7 mouse cellular contexts compared by ENCODE assay signal in genomic region chr11:3266079-3266685, GRCm38 (mm10). TPM values are rescaled to one million over a fixed set of nuclear protein-coding genes. Genes with fewer than 3 reads are reported as not detected.
DNase-seq lines count a peak whose midpoint lies in the region; ATAC-seq lines count a peak whose summit lies in the region.

TSS of gene Drg1 (minus strand) at chr11:3266415.

- peak within 1 kb of the TSS; percentile 97 for H3K9ac ChIP-seq in embryonic facial prominence, embryonic 11.5 days (replicated peaks; ENCODE audit: low read length)
- H3K9ac ChIP-seq in midbrain, embryonic 13.5 days (replicated peaks), result peak within 1 kb of the TSS; percentile 100

- peak within 1 kb of the TSS; percentile 91 for H3K4me3 ChIP-seq in embryonic facial prominence, embryonic 11.5 days (ENCODE audit: low read depth, low read length)
- H3K4me3 ChIP-seq in limb, embryonic 10.5 days, result peak within 1 kb of the TSS; percentile 95
- H3K4me3 ChIP-seq in midbrain, embryonic 13.5 days (replicated peaks), result peak within 1 kb of the TSS; percentile 94

- DNase-seq in adrenal gland, postnatal 14 days, result peak; percentile 98
- peak; percentile 99 for DNase-seq in embryonic facial prominence, embryonic 11.5 days (ENCODE audit: low spot score)
- peak; percentile 92 for DNase-seq in kidney, adult 11 months
- DNase-seq in limb, embryonic 10.5 days (ENCODE audit: low spot score), result peak; percentile 95
- peak; percentile 86 for DNase-seq in spleen, adult 12 weeks (ENCODE audit: low spot score)

- ATAC-seq in embryonic facial prominence, embryonic 11.5 days (replicated peaks; ENCODE audit: insufficient number of reproducible peaks, low FRiP score, low TSS enrichment, low read depth), result peak; percentile 98
- ATAC-seq in granulocyte monocyte progenitor cell, adult 5-6 weeks (replicated peaks; ENCODE audit: poor library complexity, severe bottlenecking), result peak; percentile 95
- ATAC-seq in midbrain, embryonic 13.5 days, result peak; percentile 99

- 0% methylated on average over 69 of the region's 72 CpGs for WGBS in embryonic facial prominence, embryonic 11.5 days
- WGBS in limb, embryonic 10.5 days, result under 1% methylated on average over 72 of the region's 72 CpGs
- under 1% methylated on average over 69 of the region's 72 CpGs for WGBS in midbrain, embryonic 13.5 days

- H3K4me1 ChIP-seq in embryonic facial prominence, embryonic 11.5 days (ENCODE audit: control insufficient read depth, insufficient read depth, low read length), result no peaks in the 10 kb centered on the region
- peaks cover 18% of the 10 kb centered on the region for H3K4me1 ChIP-seq in limb, embryonic 10.5 days
- H3K4me1 ChIP-seq in midbrain, embryonic 13.5 days (replicated peaks), result peaks cover 33% of the 10 kb centered on the region

- peak within 1 kb of the TSS; percentile 94 for H3K27ac ChIP-seq in embryonic facial prominence, embryonic 11.5 days (replicated peaks; ENCODE audit: low read depth, low read length)
- H3K27ac ChIP-seq in limb, embryonic 10.5 days, result peak within 1 kb of the TSS; percentile 98
- peak within 1 kb of the TSS; percentile 95 for H3K27ac ChIP-seq in midbrain, embryonic 13.5 days

- no peaks in the 10 kb centered on the region for H3K27me3 ChIP-seq in embryonic facial prominence, embryonic 11.5 days (ENCODE audit: control insufficient read depth, insufficient read depth, low read length)
- H3K27me3 ChIP-seq in limb, embryonic 10.5 days (ENCODE audit: low read depth, poor library complexity, severe bottlenecking), result no peaks in the 10 kb centered on the region
- H3K27me3 ChIP-seq in midbrain, embryonic 13.5 days, result no peaks in the 10 kb centered on the region

- peak within 1 kb of the TSS; percentile 45 for H3K4me2 ChIP-seq in embryonic facial prominence, embryonic 11.5 days (ENCODE audit: low read depth, low read length)
- peak within 1 kb of the TSS; percentile 84 for H3K4me2 ChIP-seq in midbrain, embryonic 13.5 days (replicated peaks)

- H3K9me3 ChIP-seq in embryonic facial prominence, embryonic 11.5 days (replicated peaks; ENCODE audit: control insufficient read depth, low read length), result no peaks in the 10 kb centered on the region
- H3K9me3 ChIP-seq in limb, embryonic 10.5 days (replicated peaks), result no peaks in the 10 kb centered on the region
- no peaks in the 10 kb centered on the region for H3K9me3 ChIP-seq in midbrain, embryonic 13.5 days

- peaks cover 8% of the 10 kb centered on the region for H3K36me3 ChIP-seq in embryonic facial prominence, embryonic 11.5 days (replicated peaks; ENCODE audit: control insufficient read depth, insufficient read depth, low read depth, low read length)
- H3K36me3 ChIP-seq in limb, embryonic 10.5 days, result peaks cover 35% of the 10 kb centered on the region
- peaks cover 24% of the 10 kb centered on the region for H3K36me3 ChIP-seq in midbrain, embryonic 13.5 days

RNA-seq across cellular contexts. Expression of gene Drg1, which starts in this region (rescaled TPM):
- total RNA-seq in adrenal gland, postnatal 14 days (2021), result 93.9 and 95.9 TPM in 2 replicates
- polyA plus RNA-seq in embryonic facial prominence, embryonic 11.5 days (2014; fragmentation: Nextera tagmentation; extraction: Ambion mirVana), result 294 and 301 TPM in 2 replicates
- 132 and 172 TPM in 2 replicates for total RNA-seq in granulocyte monocyte progenitor cell, adult 5-6 weeks (2014; fragmentation: Nextera tagmentation)
- total RNA-seq in granulocyte monocyte progenitor cell, adult 5-6 weeks (2017), result 229 and 265 TPM in 2 replicates
- 276 and 280 TPM in 2 replicates for polyA plus RNA-seq in limb, embryonic 10.5 days (2016; fragmentation: Nextera tagmentation; extraction: Ambion mirVana)
- 261 and 285 TPM in 2 replicates for polyA plus RNA-seq in midbrain, embryonic 13.5 days (2015; fragmentation: Nextera tagmentation; extraction: Ambion mirVana)

Comparison
In these comparisons a context has a peak if more than half of its experiments do, and no peak if none do; other contexts are left out.
1. Peak in every context shown above with its lines: DNase-seq, ATAC-seq, H3K4me3 ChIP-seq and H3K27ac ChIP-seq.